Mouse (Mus musculus) hematopoietic multipotent progenitor cell, adult 10-12 weeks (in vitro differentiated cells): Measurements from ENCODE around the gene Gp1ba. TPM values are rescaled to one million over a fixed set of nuclear protein-coding genes. Genes with fewer than 3 reads are reported as not detected.

Experiments used
- polyA plus RNA-seq: library from polyadenylated mRNA; stranded (reverse); fragments of >175 nt; gene quantifications from 2 replicates; pipeline ENCODE4 v1.2.3, GENCODE M21; 2012; ENCODE audit warnings: low replicate concordance

Gene Gp1ba
- 0.47 and 1.1 TPM in 2 replicates for polyA plus RNA-seq

DNA sequence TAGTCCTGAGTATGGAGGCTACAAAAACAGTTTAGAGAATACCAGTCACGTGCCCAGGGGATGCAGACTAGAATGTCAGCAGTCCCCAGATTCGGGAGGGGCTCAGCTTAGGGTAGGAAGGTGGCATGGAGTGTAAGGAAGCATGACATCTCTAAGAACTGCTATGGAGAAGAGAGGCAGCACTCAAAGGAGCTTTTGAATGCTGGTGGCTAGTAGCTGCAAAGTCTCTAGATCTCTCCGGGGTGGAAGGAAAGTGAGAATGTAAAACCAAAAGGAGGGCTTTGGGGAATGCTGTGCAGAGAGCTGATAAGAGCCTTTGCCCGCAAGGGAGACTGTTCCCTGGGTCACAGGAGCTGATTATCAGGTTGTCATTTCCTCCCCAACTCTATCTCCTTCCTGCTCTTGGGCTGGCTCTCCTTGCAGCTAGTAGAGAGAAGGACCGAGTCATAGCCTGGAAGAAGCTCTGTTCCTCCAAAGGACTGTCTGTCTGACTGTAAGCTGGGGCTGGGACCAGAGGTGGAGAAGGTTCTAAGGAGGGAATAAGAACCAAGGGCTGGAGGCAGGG, at the start of gene Gp1ba:
Gene Gp1ba, plus strand, starts transcription at position 409 of the 565 bp plus-strand sequence.

DNA sequence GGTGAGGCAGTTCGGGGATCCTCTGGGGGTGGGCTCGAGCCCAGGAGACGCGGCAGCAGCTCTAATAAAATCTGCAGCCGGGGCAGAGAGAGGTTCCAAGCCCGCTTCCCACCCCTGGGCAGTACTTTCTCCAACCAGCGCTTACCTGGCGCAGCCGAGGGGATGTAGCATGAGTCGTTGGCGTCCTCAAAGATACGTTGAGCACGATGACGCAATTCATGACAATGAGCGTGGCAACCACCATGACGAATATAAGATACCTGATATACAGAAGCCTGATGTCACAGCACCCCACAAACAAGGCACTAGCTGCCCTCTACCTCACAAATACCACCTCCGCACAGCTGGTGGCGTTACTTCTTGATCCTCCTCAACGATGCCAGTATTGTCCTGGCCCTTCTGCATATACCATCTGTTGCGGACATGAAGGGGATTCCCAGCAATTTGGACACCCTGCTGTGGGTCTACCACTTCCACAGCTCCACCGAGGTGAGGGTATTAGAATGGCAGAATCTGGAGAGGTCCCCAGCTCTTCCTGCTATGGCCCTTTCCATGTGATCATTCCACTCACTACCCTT, 23.3 kb upstream of the Gp1ba start, which contains the start of gene 4930544D05Rik:
Gene 4930544D05Rik, plus strand, starts transcription at position 333 of the 578 bp plus-strand sequence.

DNA sequence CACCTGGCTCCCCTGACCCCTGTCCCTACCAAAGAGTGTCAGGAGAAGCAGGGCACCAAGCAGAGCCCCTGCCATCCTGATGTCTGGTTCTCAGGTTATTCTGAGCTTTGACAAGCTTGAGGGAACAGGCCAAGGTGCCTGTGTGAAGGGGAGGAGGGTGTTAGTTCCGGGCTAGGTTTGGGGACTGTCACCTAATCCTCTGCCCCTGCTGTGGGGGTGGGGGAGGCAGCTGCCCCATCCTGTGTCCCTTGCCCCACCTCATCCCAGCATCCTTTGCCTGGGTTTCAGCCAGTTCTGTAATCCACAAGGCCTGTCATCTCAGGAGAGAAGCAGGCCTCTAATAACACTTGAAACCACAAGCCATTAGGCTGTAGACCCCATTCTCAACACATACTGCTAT, 19.8 kb upstream of the Gp1ba start, which contains the start of gene Chrne:
Gene Chrne, minus strand, starts transcription at position 116 of the 400 bp plus-strand sequence.

DNA sequence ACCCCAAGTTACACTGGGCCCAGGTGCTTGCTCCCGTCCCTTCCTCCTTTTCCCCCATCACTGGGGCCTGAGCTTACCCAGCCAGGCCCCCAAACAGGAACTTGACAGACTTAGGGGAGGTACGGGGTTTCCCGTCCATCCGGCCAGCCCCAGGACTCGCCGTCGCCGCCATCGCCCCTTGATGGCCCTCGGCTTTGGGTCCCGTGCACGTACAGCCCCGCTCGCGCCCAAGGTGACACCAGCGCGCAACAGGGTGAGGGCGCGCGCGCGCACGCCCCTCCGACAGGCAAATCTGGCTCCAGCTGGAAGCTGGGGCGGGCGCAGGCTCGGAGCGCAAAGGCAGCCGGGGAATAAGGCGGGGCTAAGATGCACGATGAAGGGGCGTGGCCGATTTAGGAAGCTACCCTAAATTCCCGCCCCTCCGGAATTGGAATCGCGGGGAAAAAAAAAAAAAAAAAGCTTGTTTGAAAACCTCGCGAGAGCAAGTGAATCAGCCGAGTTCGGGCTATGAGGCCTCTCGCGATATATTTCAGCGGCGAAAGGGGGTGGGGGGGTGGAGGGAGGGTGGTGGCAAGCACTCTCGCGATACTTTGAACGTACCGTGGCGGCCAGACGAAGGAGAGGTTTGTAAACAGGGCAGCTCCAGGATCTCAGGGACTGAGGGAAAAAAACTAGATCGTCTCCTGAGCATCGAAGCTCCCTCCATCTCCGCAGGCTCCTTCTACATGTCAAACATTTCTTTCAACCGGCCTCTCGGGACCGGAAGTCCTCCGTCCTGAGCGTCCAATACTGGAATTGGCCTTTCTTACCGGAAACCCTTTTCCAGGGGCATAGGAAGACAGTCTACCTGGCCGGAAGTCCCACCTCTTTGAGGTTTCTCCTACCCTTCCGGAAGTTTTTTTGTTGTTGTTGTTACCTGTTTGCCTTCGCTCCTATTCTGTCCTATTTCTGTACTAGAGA, 8.0 kb downstream of the Gp1ba start, which contains the start of the genes Rnf167 and Slc25a11:
Gene Rnf167, plus strand, starts transcription at position 545 of the 960 bp plus-strand sequence.
Gene Slc25a11, minus strand, starts transcription at position 789 of the 960 bp plus-strand sequence.

DNA sequence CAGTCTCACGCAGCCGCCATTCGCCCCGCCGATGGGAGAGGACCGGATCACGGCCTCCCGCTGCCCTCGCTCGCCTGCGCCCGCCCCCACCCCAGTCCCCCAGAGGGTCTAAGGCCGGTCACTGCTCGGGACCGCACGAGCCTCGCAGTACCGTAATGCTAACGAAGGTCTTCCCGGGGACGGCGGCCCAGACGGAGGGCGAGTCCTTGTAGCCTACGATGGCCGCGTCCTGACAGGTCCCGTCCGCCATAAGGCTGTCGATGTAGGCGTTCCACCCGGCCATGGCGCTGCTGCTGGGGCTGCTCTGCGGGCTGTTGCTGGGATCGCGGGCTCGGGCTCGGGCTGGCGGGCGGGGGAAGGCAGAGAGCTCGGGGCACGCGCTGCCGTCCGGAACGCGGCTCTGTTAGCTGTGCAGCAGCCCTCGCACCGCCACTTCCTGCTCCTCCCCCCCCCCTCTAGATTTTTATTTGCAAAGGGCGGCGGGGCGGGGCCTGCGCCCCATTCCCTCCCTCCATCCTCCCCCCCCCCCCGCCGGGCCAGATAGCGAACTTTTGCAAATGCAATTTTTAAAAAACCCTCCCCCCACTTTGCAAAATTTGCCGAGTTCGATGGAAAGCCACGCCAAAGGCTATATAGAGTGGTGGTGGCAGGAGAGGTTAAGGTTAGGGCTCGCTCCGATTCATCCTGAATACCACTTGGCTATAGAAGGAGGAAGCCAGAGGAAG, 15.4 kb downstream of the Gp1ba start, which contains the start of gene Pfn1:
Gene Pfn1, minus strand, starts transcription at position 447 of the 725 bp plus-strand sequence.

DNA sequence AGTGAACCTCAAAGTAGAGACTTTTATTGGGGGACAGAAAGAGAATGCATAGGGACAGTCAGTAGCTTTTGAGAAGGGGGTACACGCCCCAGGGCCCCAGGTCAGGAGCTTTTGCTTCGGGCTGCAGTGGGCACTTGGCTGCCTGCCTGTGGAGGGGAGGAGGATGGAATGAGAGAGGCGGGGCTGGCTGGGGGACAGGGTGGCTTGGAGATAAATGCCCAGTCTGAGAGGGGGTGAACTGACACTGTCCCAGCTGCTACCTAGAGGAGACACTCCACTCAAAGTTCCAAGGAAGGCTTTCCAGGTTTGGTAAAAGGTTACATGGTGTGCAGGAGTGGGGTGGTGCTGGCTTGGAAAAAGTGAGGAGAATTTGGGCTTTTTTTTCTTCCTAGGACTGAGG, 18.0 kb downstream of the Gp1ba start, which contains the start of gene Eno3:
Gene Eno3, plus strand, starts transcription at position 239 of the 400 bp plus-strand sequence.

DNA sequence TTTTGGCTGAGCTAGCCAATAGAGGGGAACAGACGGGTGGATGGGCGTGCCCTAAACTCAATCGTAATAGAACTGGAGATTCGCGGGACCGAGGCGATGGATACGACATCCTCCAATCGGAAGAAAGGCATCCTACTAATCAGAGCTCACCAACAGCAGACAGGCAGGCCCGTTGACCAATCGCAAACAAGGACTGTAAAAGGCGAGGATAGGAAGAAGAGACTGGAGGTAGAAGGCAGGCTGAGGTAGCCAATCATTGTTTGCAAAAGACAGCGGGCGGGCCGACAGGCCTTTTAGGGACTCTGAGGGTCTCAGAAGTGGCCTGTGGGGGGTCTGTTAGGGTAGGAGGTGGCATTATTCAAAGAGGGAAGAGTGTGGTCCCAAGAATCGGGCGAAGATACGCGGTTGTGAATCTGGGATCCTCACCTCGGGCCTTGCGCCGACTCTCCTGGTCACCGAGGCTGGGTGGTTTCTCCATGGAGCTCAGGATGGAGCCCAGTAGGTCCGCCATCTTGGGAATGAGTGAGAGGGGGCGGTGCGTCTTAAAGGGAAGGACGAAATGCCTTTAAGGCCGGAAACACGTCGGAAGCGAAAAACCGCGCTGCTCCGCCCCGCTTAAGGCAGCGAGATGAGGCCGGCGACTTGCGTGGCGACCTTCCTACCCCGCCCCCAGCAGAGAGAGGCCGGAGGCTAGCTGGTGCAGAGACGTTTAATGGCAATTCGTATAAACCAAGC, 30.0 kb downstream of the Gp1ba start, which contains the start of gene Spag7:
Gene Spag7, minus strand, starts transcription at position 646 of the 735 bp plus-strand sequence.

DNA sequence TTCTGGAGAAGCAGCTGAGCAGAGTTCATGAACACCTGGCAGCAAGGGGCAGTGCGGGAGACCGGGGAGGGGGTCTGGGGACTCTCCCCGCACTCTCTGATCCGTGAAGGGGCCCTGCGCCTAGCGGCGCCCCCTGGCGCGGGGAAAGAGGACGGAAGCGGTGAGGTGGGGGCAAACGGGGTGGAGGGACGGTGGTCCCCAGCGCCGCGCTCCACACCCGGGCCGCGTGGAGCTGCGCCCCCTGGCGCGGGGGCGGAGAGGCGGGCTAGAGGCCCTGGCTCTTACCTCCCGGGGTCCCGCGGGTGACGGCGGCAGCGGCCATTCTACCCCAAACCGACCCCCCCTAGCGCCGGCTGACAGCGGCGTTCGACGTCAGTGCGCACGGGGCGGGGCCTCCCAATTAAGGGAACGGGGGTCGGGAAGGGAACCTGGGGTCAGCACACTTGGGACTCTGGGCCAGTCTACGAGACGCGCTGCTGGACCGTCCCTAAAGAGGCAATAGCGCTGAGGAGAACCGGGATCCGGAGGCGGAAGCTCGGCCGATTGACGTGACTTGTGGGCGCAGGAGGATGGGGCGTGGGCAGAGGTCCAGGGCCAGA, 48.8 kb downstream of the Gp1ba start, which contains the start of gene Camta2:
Gene Camta2, minus strand, starts transcription at position 505 of the 599 bp plus-strand sequence.

Other genes with a start within 250 kb of the Gp1ba start
- gene Pelp1, start 229.1 kb upstream of the Gp1ba start, polyA plus RNA-seq, result 34.5 and 61.0 TPM in 2 replicates
- 412 and 439 TPM in 2 replicates for gene Arrb2, start 206.5 kb upstream of the Gp1ba start, polyA plus RNA-seq
- gene Med11, start 187.2 kb upstream of the Gp1ba start, polyA plus RNA-seq, result 13.9 and 47.2 TPM in 2 replicates
- gene Zmynd15, start 179.7 kb upstream of the Gp1ba start, polyA plus RNA-seq, result 2.2 and 3.7 TPM in 2 replicates
- 5.5 and 6.1 TPM in 2 replicates for gene Cxcl16, start 179.1 kb upstream of the Gp1ba start, polyA plus RNA-seq
- 0.40 and 1.2 TPM in 2 replicates for gene Tm4sf5, start 133.9 kb upstream of the Gp1ba start, polyA plus RNA-seq
- gene Vmo1, start 124.5 kb upstream of the Gp1ba start, polyA plus RNA-seq, result not detected in 2 replicates
- gene Gltpd2, start 119.9 kb upstream of the Gp1ba start, polyA plus RNA-seq, result not detected in 2 replicates
- gene Psmb6, start 113.8 kb upstream of the Gp1ba start, polyA plus RNA-seq, result 57.2 and 129 TPM in 2 replicates
- gene Gm40193, start 106.2 kb upstream of the Gp1ba start, polyA plus RNA-seq, result not detected in 2 replicates
- 2.8 and 4.8 TPM in 2 replicates for gene Pld2, start 99.1 kb upstream of the Gp1ba start, polyA plus RNA-seq
- 149 and 293 TPM in 2 replicates for gene Mink1, start 76.2 kb upstream of the Gp1ba start, polyA plus RNA-seq
- gene 4930544D05Rik, start 23.3 kb upstream of the Gp1ba start, polyA plus RNA-seq, result not detected in 2 replicates
- gene Chrne, start 19.9 kb upstream of the Gp1ba start, polyA plus RNA-seq, result 0.98 and 1.9 TPM in 2 replicates
- 97.5 and 293 TPM in 2 replicates for gene Rnf167, start 8.1 kb downstream of the Gp1ba start, polyA plus RNA-seq
- gene Slc25a11, start 8.4 kb downstream of the Gp1ba start, polyA plus RNA-seq, result 60.4 and 82.0 TPM in 2 replicates
- 4,148 and 9,034 TPM in 2 replicates for gene Pfn1, start 15.5 kb downstream of the Gp1ba start, polyA plus RNA-seq
- 15.7 and 25.1 TPM in 2 replicates for gene Eno3, start 18.1 kb downstream of the Gp1ba start, polyA plus RNA-seq
- 87.8 and 103 TPM in 2 replicates for gene Spag7, start 30.3 kb downstream of the Gp1ba start, polyA plus RNA-seq
- 59.8 and 107 TPM in 2 replicates for gene Camta2, start 49.0 kb downstream of the Gp1ba start, polyA plus RNA-seq
- 0.36 and 0.41 TPM in 2 replicates for gene Inca1, start 61.0 kb downstream of the Gp1ba start, polyA plus RNA-seq
- gene Kif1c, start 61.4 kb downstream of the Gp1ba start, polyA plus RNA-seq, result 37.7 and 84.2 TPM in 2 replicates
- 3.1 and 3.2 TPM in 2 replicates for gene Zfp3, start 125.1 kb downstream of the Gp1ba start, polyA plus RNA-seq
- 4.7 and 5.1 TPM in 2 replicates for gene Scimp, start 173.5 kb downstream of the Gp1ba start, polyA plus RNA-seq
- gene Rabep1, start 205.7 kb downstream of the Gp1ba start, polyA plus RNA-seq, result 15.9 and 45.8 TPM in 2 replicates